ENCODE assay signal across 9 mouse cellular contexts in genomic region chr15:103340786-103341185, GRCm38 (mm10). TPM values are rescaled to one million over a fixed set of nuclear protein-coding genes. Genes with fewer than 3 reads are reported as not detected.
DNase-seq lines count a peak whose midpoint lies in the region; ATAC-seq and TF ChIP-seq lines count a peak whose summit lies in the region.
"Had no signal": no experiment of that assay in that cellular context is flagged by ENCODE, and none has a peak within 500 bp of the region (broad histone marks: within the 10 kb centered on the region; RNA-seq: fewer than 3 reads in every experiment).

No protein-coding gene starts in this region.

- 50% methylated on average over 4 of the region's 4 CpGs for WGBS in cerebellum, adult 2 months
- WGBS in liver, embryonic 15.5 days (ENCODE audit: insufficient replicate concordance), result 17% methylated on average over 4 of the region's 4 CpGs

- ATAC-seq in liver, embryonic 15.5 days (ENCODE audit: insufficient read depth), result no peak

- no peak overlapping the region for H3K9ac ChIP-seq in liver, embryonic 15.5 days

- H3K36me3 ChIP-seq in liver, embryonic 15.5 days (replicated peaks), result peaks cover 19% of the 10 kb centered on the region

- TF ChIP-seq CTCF in cerebellum, adult 2 months (IDR thresholded peaks at IDR 0.05; ENCODE audit: borderline replicate concordance, insufficient read depth, low read depth, low read length), result 0 out of 2 replicates have a peak, but pooled peaks have one; percentile 11

- H3K4me3 ChIP-seq in cerebellum, adult 2 months (replicated peaks; ENCODE audit: insufficient read depth, low read depth, low read length), result peak overlapping the region; percentile 10
- H3K4me3 ChIP-seq in liver, embryonic 15.5 days (replicated peaks), result no peak overlapping the region

- H3K4me1 ChIP-seq in cerebellum, adult 2 months (ENCODE audit: control insufficient read depth, insufficient read depth, low read length), result no peaks in the 10 kb centered on the region; the same call in none of the 2 replicates
- peaks cover 38% of the 10 kb centered on the region for H3K4me1 ChIP-seq in liver, embryonic 15.5 days (replicated peaks)

- H3K9me3 ChIP-seq in liver, embryonic 15.5 days (replicated peaks), result no peaks in the 10 kb centered on the region

- H3K4me2 ChIP-seq in liver, embryonic 15.5 days, result 0 out of 2 replicates have a peak overlapping the region, but pooled peaks have one; percentile 84

- no peak overlapping the region for H3K27ac ChIP-seq in cerebellum, adult 2 months (ENCODE audit: insufficient read depth, low read length)
- no peak overlapping the region for H3K27ac ChIP-seq in liver, embryonic 15.5 days (replicated peaks)
- H3K27ac ChIP-seq: macrophage had no signal

- DNase-seq in cerebellum, adult 2 months, result no peak
- no peak for DNase-seq in cerebellum, adult 11 months
- DNase-seq in thymus, postnatal 0 days (ENCODE audit: low spot score), result peak; percentile 19
- DNase-seq in thymus, postnatal 36 days, result no peak
- no peak for DNase-seq in embryo, embryonic 10.5 days (ENCODE audit: low spot score)
- DNase-seq in spleen, adult 18-20 months, result no peak
- no peak for DNase-seq in yolk sac, embryonic 10.5 days (ENCODE audit: low spot score)

- no peaks in the 10 kb centered on the region for H3K27me3 ChIP-seq in cerebellum, adult 2 months (ENCODE audit: control insufficient read depth, insufficient read depth, low read length)
- H3K27me3 ChIP-seq in liver, embryonic 15.5 days, result peaks cover 46% of the 10 kb centered on the region

- no peak for TF ChIP-seq POLR2A in cerebellum, adult 2 months (IDR thresholded peaks at IDR 0.05; ENCODE audit: borderline replicate concordance, insufficient read depth, low read length)

RNA-seq across cellular contexts. Expression of gene Zfp385a, which starts 0.9 kb away (rescaled TPM):
- polyA plus RNA-seq in cerebellum, adult 2 months (2012; rRNA removed), result 91.4 and 96.6 TPM in 2 replicates
- 5.0 and 6.0 TPM in 2 replicates for polyA plus RNA-seq in thymus, postnatal 0 days (2015; fragmentation: Nextera tagmentation; extraction: Ambion mirVana)
- polyA plus RNA-seq in liver, embryonic 15.5 days (2015; fragmentation: Nextera tagmentation; extraction: Ambion mirVana), result 6.0 and 6.6 TPM in 2 replicates

RNA-seq across cellular contexts. Expression of gene Itga5, which starts 25.8 kb away (rescaled TPM):
- polyA plus RNA-seq in cerebellum, adult 2 months (2012; rRNA removed), result 1.6 TPM in 2 replicates
- 9.6 and 10.5 TPM in 2 replicates for polyA plus RNA-seq in thymus, postnatal 0 days (2015; fragmentation: Nextera tagmentation; extraction: Ambion mirVana)
- 15.9 and 19.1 TPM in 2 replicates for polyA plus RNA-seq in liver, embryonic 15.5 days (2015; fragmentation: Nextera tagmentation; extraction: Ambion mirVana)

RNA-seq across cellular contexts. Expression of gene Gpr84, which starts 30.4 kb away (rescaled TPM):
- 0.43 and 0.62 TPM in 2 replicates for polyA plus RNA-seq in cerebellum, adult 2 months (2012; rRNA removed)
- 0.06 TPM in 1 of 2 replicates, not detected in the other for polyA plus RNA-seq in thymus, postnatal 0 days (2015; fragmentation: Nextera tagmentation; extraction: Ambion mirVana)
- 0.86 and 1.0 TPM in 2 replicates for polyA plus RNA-seq in liver, embryonic 15.5 days (2015; fragmentation: Nextera tagmentation; extraction: Ambion mirVana)

Comparison
In these comparisons a context has a peak if more than half of its experiments do, and no peak if none do; other contexts are left out.
1. RNA of gene Zfp385a, which starts 0.9 kb away (polyA plus RNA-seq): 91.4 to 96.6 TPM in cerebellum, adult 2 months; 6.0 to 6.6 TPM in liver, embryonic 15.5 days and 5.0 to 6.0 TPM in thymus, postnatal 0 days; every median in the first group is over 10 times any median in the second.